Mouse (Mus musculus): Measurements from ENCODE around the gene Rbm14. TPM values are rescaled to one million over a fixed set of nuclear protein-coding genes. Genes with fewer than 3 reads are reported as not detected.
A peak's percentile ranks its signal among the peaks of the same experiment; 100 is the strongest.

Gene Rbm14
- total and polyA plus RNA-seq, 2 experiments from 2014 or later, result 37.9 to 43.8 TPM

DNA sequence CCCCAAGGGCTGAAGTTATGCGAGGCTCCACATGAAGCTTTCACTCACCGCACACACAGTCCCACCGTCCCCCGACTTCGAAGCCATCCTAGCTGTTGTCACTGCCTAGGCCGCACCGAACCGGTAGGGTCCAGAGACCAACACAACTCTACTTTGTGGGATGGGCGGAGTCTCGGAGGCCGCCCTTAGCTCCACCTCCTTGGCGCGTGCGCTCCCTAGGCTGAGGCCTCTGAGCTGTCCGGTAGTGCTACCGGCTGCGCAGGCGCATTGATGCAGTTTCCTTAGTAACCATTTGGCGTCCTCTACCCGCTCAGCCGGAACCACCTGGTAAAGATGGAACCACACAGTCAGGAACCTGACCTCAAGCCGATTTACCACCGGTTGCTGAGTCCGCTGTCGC is 27.7 kb upstream of the Rbm14 start, which contains the start of the genes Ccs and Ccdc87:
Ccs (minus strand) TSS at position 184 of the 400 bp plus-strand sequence.
Ccdc87 (plus strand) TSS at position 218 of the 400 bp plus-strand sequence.
- ATAC-seq (ENCODE audit: low FRiP score), result peak; percentile 96
- Histone ChIP-seq H3K36me3 (ENCODE audit: insufficient read depth, low read length) (no peaks in the 10 kb centered on the region), H3K4me2 (ENCODE audit: low read depth, low read length, poor library complexity, severe bottlenecking) (peak within 1 kb of the TSS; percentile 96)

DNA sequence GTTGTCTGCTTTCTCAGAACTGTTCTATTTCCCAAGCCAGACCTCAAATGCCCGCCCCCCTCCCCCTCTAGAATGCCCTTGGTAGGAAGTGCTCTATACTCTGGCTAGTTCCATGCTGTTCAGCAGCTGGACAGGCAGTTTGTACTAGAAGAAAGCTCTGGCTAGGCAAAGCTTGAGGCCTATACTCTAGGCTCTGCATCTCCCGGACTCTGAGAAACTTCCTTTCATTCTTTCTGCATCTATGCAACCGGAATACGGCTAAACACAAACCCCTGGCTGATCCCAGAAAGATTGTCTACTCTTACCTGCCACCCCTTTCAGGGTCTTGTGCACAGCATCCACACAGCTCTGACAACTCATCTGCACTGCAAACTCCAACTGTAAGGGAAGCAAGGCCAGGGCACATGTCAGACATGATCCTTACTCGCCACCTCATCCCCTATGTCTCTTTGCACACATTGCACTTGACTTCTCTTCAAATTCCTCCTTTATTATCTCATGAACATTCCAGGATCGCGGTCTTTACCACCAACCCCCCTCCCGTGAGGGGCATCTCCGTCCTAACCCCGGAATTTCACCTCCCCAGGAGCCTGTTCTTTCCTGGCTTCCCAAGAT is 27.2 kb upstream of the Rbm14 start:
- WGBS, result 29% methylated on average over 10 of the region's 10 CpGs
- TF ChIP-seq CTCF (IDR thresholded peaks at IDR 0.05), result no peak
- Histone ChIP-seq H3K27ac (ENCODE audit: low read depth, low read length) (peak overlapping the region; percentile 38; the same call in 1 of the 2 replicates), H3K27me3 (ENCODE audit: insufficient read depth, low read length) (peaks cover 18% of the 10 kb centered on the region), H3K4me2 (ENCODE audit: low read depth, low read length, poor library complexity, severe bottlenecking) (peak overlapping the region; percentile 96), H3K9ac (replicated peaks; ENCODE audit: low read length, poor library complexity, severe bottlenecking) (peak overlapping the region; percentile 64), H3K36me3 (ENCODE audit: insufficient read depth, low read length) (no peaks in the 10 kb centered on the region), H3K4me1 (ENCODE audit: insufficient read depth, low read length) (peaks cover 10% of the 10 kb centered on the region), H3K4me3 (ENCODE audit: low read depth, low read length) (peak overlapping the region; percentile 63), H3K9me3 (ENCODE audit: low read length) (no peaks in the 10 kb centered on the region)
- no peak for DNase-seq (ENCODE audit: low spot score)
- no peak; the same call in 1 of the 2 replicates for ATAC-seq (ENCODE audit: low FRiP score)

More for the DNA sequence above, 27.7 kb upstream of the Rbm14 start, which contains the start of the genes Ccs and Ccdc87:
- peak within 1 kb of the TSS; percentile 38; the same call in 1 of the 2 replicates for H3K27ac ChIP-seq (ENCODE audit: low read depth, low read length)
- TF ChIP-seq CTCF (IDR thresholded peaks at IDR 0.05), result no peak
- WGBS, result 1% methylated on average over 25 of the region's 25 CpGs
- peak within 1 kb of the TSS; percentile 64 for H3K9ac ChIP-seq (replicated peaks; ENCODE audit: low read length, poor library complexity, severe bottlenecking)
- H3K9me3 ChIP-seq (ENCODE audit: low read length), result no peaks in the 10 kb centered on the region
- H3K4me1 ChIP-seq (ENCODE audit: insufficient read depth, low read length), result peaks cover 10% of the 10 kb centered on the region
- DNase-seq (ENCODE audit: low spot score), result peak; percentile 97
- peak within 1 kb of the TSS; percentile 63 for H3K4me3 ChIP-seq (ENCODE audit: low read depth, low read length)
- peaks cover 18% of the 10 kb centered on the region for H3K27me3 ChIP-seq (ENCODE audit: insufficient read depth, low read length)

DNA sequence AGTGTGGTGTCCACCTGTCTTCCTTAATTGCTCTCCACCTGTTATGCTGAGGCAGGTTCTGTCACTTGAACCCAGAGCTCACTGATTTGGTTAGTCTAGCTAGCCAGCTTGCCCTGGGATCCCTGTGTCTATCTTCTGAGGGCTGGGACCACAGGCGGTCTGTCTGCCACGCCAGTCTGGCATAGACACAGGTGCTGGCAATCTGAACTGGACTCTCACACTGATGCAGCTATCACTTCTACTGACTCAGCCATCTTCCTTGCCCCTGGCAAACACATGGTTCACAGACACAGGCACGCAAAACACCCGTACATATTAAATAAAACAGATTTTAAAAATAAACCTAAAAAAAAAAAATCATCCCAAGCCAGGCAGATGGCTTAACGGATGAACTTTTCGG is 25.6 kb upstream of the Rbm14 start:
- Histone ChIP-seq H3K27ac (ENCODE audit: low read depth, low read length) (no peak overlapping the region), H3K4me1 (ENCODE audit: insufficient read depth, low read length) (peaks cover 10% of the 10 kb centered on the region), H3K36me3 (ENCODE audit: insufficient read depth, low read length) (no peaks in the 10 kb centered on the region), H3K4me2 (ENCODE audit: low read depth, low read length, poor library complexity, severe bottlenecking) (no peak overlapping the region), H3K9ac (replicated peaks; ENCODE audit: low read length, poor library complexity, severe bottlenecking) (no peak overlapping the region), H3K4me3 (ENCODE audit: low read depth, low read length) (no peak overlapping the region), H3K9me3 (ENCODE audit: low read length) (no peaks in the 10 kb centered on the region), H3K27me3 (ENCODE audit: insufficient read depth, low read length) (peaks cover 18% of the 10 kb centered on the region)
- DNase-seq (ENCODE audit: low spot score) (no peak), ATAC-seq (ENCODE audit: low FRiP score) (no peak)
- TF ChIP-seq CTCF (IDR thresholded peaks at IDR 0.05), result no peak
- 93% methylated on average over 6 of the region's 6 CpGs for WGBS

DNA sequence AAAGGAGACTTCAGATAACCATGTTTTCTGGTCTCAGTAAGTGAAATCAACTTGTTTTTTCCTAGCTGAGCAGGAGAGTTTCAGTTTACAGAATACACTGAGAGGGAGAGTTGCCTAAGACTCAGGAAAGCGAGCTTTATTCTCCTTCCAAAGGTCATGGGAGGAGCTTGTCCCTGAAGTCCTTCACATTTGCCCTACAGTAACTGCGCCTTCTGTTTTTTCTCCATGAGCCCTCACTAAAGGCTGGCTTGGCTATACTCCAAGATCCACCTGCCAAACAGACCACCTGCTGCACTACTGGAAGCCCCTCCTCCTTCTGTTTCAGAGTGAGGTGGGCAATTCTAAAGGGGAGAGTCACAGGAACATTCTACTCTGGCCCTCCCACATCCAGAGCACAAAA is 24.7 kb upstream of the Rbm14 start:
- Histone ChIP-seq H3K4me3 (ENCODE audit: low read depth, low read length) (no peak overlapping the region), H3K9ac (replicated peaks; ENCODE audit: low read length, poor library complexity, severe bottlenecking) (no peak overlapping the region), H3K27me3 (ENCODE audit: insufficient read depth, low read length) (peaks cover 9% of the 10 kb centered on the region), H3K27ac (ENCODE audit: low read depth, low read length) (no peak overlapping the region), H3K9me3 (ENCODE audit: low read length) (no peaks in the 10 kb centered on the region), H3K4me2 (ENCODE audit: low read depth, low read length, poor library complexity, severe bottlenecking) (no peak overlapping the region), H3K4me1 (ENCODE audit: insufficient read depth, low read length) (peaks cover 10% of the 10 kb centered on the region), H3K36me3 (ENCODE audit: insufficient read depth, low read length) (no peaks in the 10 kb centered on the region)
- 79% methylated on average over 2 of the region's 2 CpGs for WGBS
- no peak for TF ChIP-seq CTCF (IDR thresholded peaks at IDR 0.05)
- DNase-seq (ENCODE audit: low spot score) (no peak), ATAC-seq (ENCODE audit: low FRiP score) (no peak)

DNA sequence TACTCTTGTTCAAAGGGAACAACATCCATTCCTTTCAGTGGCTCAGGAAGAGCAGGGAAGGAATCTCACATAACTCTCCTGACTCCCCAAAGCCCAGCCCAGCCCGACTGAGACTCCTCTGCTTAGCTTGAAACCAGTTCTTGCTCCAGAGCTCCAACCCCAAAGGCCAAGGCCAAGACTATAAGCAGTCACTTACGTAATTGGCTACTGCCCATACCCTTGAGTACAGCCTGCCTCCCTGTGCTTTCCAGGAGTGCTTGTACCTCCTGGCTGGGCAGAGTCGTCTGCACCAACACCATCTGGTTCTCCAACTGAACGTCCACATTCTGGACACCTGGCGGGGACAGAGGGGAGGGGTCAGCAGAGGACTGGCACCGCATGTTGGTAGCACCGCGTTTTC is 22.5 kb upstream of the Rbm14 start:
- no peaks in the 10 kb centered on the region for H3K9me3 ChIP-seq (ENCODE audit: low read length)
- 88% methylated on average over 8 of the region's 8 CpGs for WGBS
- TF ChIP-seq CTCF (IDR thresholded peaks at IDR 0.05), result no peak
- H3K27me3 ChIP-seq (ENCODE audit: insufficient read depth, low read length), result no peaks in the 10 kb centered on the region
- H3K27ac ChIP-seq (ENCODE audit: low read depth, low read length), result no peak overlapping the region
- H3K4me3 ChIP-seq (ENCODE audit: low read depth, low read length), result no peak overlapping the region
- ATAC-seq (ENCODE audit: low FRiP score) (no peak), DNase-seq (ENCODE audit: low spot score) (no peak)
- peaks cover 8% of the 10 kb centered on the region; the same call in 1 of the 2 replicates for H3K4me1 ChIP-seq (ENCODE audit: insufficient read depth, low read length)
- H3K4me2 ChIP-seq (ENCODE audit: low read depth, low read length, poor library complexity, severe bottlenecking), result no peak overlapping the region
- H3K36me3 ChIP-seq (ENCODE audit: insufficient read depth, low read length), result 0 out of 2 replicates have a peak, but pooled peaks cover 2% of the 10 kb centered on the region
- H3K9ac ChIP-seq (replicated peaks; ENCODE audit: low read length, poor library complexity, severe bottlenecking), result no peak overlapping the region

DNA sequence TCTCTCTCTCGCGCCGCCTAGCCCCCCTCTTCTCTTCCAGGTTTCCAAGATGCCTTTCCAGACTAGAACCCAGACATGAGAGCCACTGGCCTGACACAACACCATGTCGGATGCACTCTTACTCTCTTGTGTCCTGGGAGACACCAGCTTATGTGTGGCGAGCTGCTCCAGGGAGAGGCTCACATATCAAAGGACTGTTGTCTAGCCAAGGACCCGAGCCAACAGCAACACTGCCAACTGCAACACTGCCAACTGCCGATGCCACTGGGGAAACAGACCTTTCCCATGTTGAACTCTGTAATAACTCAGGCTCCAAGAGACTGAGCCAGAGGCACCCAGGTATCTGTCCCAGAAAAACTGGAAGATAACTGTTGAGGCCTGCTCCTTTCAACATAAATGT is 17.7 kb upstream of the Rbm14 start:
- 57% methylated on average over 7 of the region's 7 CpGs for WGBS
- ATAC-seq (ENCODE audit: low FRiP score), result no peak

More for the DNA sequence above, 17.7 kb upstream of the Rbm14 start:
- Histone ChIP-seq H3K9me3 (ENCODE audit: low read length) (no peaks in the 10 kb centered on the region), H3K36me3 (ENCODE audit: insufficient read depth, low read length) (peaks cover 19% of the 10 kb centered on the region), H3K27me3 (ENCODE audit: insufficient read depth, low read length) (no peaks in the 10 kb centered on the region), H3K4me1 (ENCODE audit: insufficient read depth, low read length) (no peaks in the 10 kb centered on the region), H3K27ac (ENCODE audit: low read depth, low read length) (no peak overlapping the region), H3K9ac (replicated peaks; ENCODE audit: low read length, poor library complexity, severe bottlenecking) (no peak overlapping the region), H3K4me2 (ENCODE audit: low read depth, low read length, poor library complexity, severe bottlenecking) (no peak overlapping the region), H3K4me3 (ENCODE audit: low read depth, low read length) (no peak overlapping the region)
- DNase-seq (ENCODE audit: low spot score), result peak; percentile 78
- no peak for TF ChIP-seq CTCF (IDR thresholded peaks at IDR 0.05)
